Mouse (Mus musculus) hindbrain, postnatal 0 days (tissue): ENCODE data around the gene Vps37d. TPM values are rescaled to one million over a fixed set of nuclear protein-coding genes. Genes with fewer than 3 reads are reported as not detected.

Experiments used
- ATAC-seq: fragments of 200-750 bp; cut with Nextera tagmentation; 2 replicates; pipeline ENCODE4 v1.8.0; 2017; ENCODE audit warnings: mild to moderate bottlenecking, moderate TSS enrichment, moderate library complexity
- DNase-seq: peaks from one replicate; pipeline ENCODE4 v3.0.0-alpha.2; 2015; ENCODE audit warnings: low spot score
- H3K27ac ChIP-seq: fragments of 300-500 bp; sonication (generic); 2 replicates; pipeline ENCODE4 v1.5.1; 2014; ENCODE audit warnings: mild to moderate bottlenecking
- H3K27me3 ChIP-seq: fragments of 300-500 bp; sonication (generic); 2 replicates; pipeline ENCODE4 v1.6.1; 2014; ENCODE audit warnings: low read length, mixed read lengths; ENCODE audit not compliant: insufficient read depth
- H3K36me3 ChIP-seq: fragments of 300-500 bp; sonication (generic); 2 replicates; pipeline ENCODE4 v1.6.1; 2014; ENCODE audit warnings: low read length, mixed read lengths; ENCODE audit not compliant: insufficient read depth
- H3K4me1 ChIP-seq: fragments of 300-500 bp; sonication (generic); 2 replicates; pipeline ENCODE4 v1.6.1; 2014; ENCODE audit warnings: antibody characterized with exemption, low read length, mixed read lengths; ENCODE audit not compliant: insufficient read depth
- H3K4me2 ChIP-seq: fragments of 300-500 bp; sonication (generic); 2 replicates; pipeline ENCODE4 v1.6.1; 2014; ENCODE audit warnings: low read depth, mild to moderate bottlenecking, low read length, moderate library complexity, mixed read lengths
- H3K4me3 ChIP-seq: fragments of 300-500 bp; sonication (generic); 2 replicates; pipeline ENCODE4 v1.5.1; 2014; ENCODE audit warnings: low read length
- H3K9ac ChIP-seq: fragments of 300-500 bp; sonication (generic); replicated peaks from 2 replicates; pipeline ENCODE4 v1.6.1; 2014; ENCODE audit warnings: mild to moderate bottlenecking, low read length, moderate library complexity, mixed read lengths
- H3K9me3 ChIP-seq: fragments of 300-500 bp; sonication (generic); 2 replicates; pipeline ENCODE4 v1.6.1; 2016; ENCODE audit warnings: low read length, mixed read lengths
- CTCF ChIP-seq: IDR thresholded peaks from 2 replicates; pipeline ENCODE4 v1.5.1; 2016; ENCODE audit warnings: antibody characterized with exemption, control low read depth, low read depth
- WGBS: fragments of 180-500 bp; shearing (Covaris S2); extraction: QIAGEN DNeasy Blood & Tissue Kit; methylation state at CpG from one replicate; pipeline ENCODE4 v1.1.7; 2014; 5-methylcytosine and 5-hydroxymethylcytosine counted together
- polyA plus RNA-seq: library from polyadenylated mRNA; unstranded; fragments of >200 nt; fragmentation: Nextera tagmentation; extraction: Ambion mirVana; gene quantifications from 2 replicates; pipeline ENCODE4 v1.2.1, GENCODE M21; 2015
- total RNA-seq: library from RNA; depleted of rRNA; stranded (reverse); fragments of >200 nt; gene quantifications from 2 replicates; pipeline ENCODE4 v1.2.3, GENCODE M21; 2014

Vps37d gene
- total and polyA plus RNA-seq, 2 experiments from 2014 or later = 30.0 to 97.1 TPM

- Histone ChIP-seq H3K4me3 (no peak overlapping the region), H3K36me3 (no peaks in the 10 kb centered on the region), H3K27ac (no peak overlapping the region), H3K9ac (no peak overlapping the region), H3K4me2 (no peak overlapping the region), H3K27me3 (peaks cover 30% of the 10 kb centered on the region), H3K9me3 (no peaks in the 10 kb centered on the region), H3K4me1 (0 out of 2 replicates have a peak, but pooled peaks cover 5% of the 10 kb centered on the region)
- ATAC-seq (no peak), DNase-seq (no peak)
- TF ChIP-seq CTCF = no peak
- 57% methylated on average over 6 of the region's 6 CpGs for WGBS
Measured at GRCm38 (mm10) chr5:135109976-135110375, 31.9 kb upstream of the Vps37d start.

GRCm38 (mm10) chr5:135109426-135109825, 31.4 kb upstream of the Vps37d start:
- WGBS = 89% methylated on average over 3 of the region's 3 CpGs
- H3K4me3 ChIP-seq = no peak overlapping the region
- H3K27me3 ChIP-seq = peaks cover 30% of the 10 kb centered on the region
- H3K4me2 ChIP-seq = no peak overlapping the region
- no peak for ATAC-seq
- H3K9ac ChIP-seq = no peak overlapping the region
- DNase-seq = no peak
- no peak for TF ChIP-seq CTCF
- no peak overlapping the region for H3K27ac ChIP-seq
- H3K36me3 ChIP-seq = no peaks in the 10 kb centered on the region
- 0 out of 2 replicates have a peak, but pooled peaks cover 5% of the 10 kb centered on the region for H3K4me1 ChIP-seq
- no peaks in the 10 kb centered on the region for H3K9me3 ChIP-seq

- no peak overlapping the region for H3K27ac ChIP-seq
- WGBS = 56% methylated on average over 6 of the region's 6 CpGs
- 0 out of 2 replicates have a peak, but pooled peaks cover 5% of the 10 kb centered on the region for H3K4me1 ChIP-seq
- TF ChIP-seq CTCF = no peak
- peaks cover 30% of the 10 kb centered on the region for H3K27me3 ChIP-seq
- H3K9me3 ChIP-seq = no peaks in the 10 kb centered on the region
- no peak for DNase-seq
- H3K36me3 ChIP-seq = no peaks in the 10 kb centered on the region
- H3K9ac ChIP-seq = no peak overlapping the region
- H3K4me2 ChIP-seq = no peak overlapping the region
- ATAC-seq = no peak
- H3K4me3 ChIP-seq = no peak overlapping the region
Measured at GRCm38 (mm10) chr5:135109017-135109416, 31.0 kb upstream of the Vps37d start.

- Histone ChIP-seq H3K4me3 (peak overlapping the region; percentile 46; the same call in 1 of the 2 replicates), H3K36me3 (no peaks in the 10 kb centered on the region), H3K4me2 (peak overlapping the region; percentile 40), H3K27ac (no peak overlapping the region), H3K27me3 (peaks cover 30% of the 10 kb centered on the region), H3K4me1 (0 out of 2 replicates have a peak, but pooled peaks cover 5% of the 10 kb centered on the region), H3K9me3 (no peaks in the 10 kb centered on the region), H3K9ac (no peak overlapping the region)
- peak; percentile 72 for TF ChIP-seq CTCF
- ATAC-seq = peak; percentile 69
- WGBS = 10% methylated on average over 40 of the region's 40 CpGs
- peak; percentile 68 for DNase-seq
Measured at GRCm38 (mm10) chr5:135107521-135108501, 29.7 kb upstream of the Vps37d start.

DNA sequence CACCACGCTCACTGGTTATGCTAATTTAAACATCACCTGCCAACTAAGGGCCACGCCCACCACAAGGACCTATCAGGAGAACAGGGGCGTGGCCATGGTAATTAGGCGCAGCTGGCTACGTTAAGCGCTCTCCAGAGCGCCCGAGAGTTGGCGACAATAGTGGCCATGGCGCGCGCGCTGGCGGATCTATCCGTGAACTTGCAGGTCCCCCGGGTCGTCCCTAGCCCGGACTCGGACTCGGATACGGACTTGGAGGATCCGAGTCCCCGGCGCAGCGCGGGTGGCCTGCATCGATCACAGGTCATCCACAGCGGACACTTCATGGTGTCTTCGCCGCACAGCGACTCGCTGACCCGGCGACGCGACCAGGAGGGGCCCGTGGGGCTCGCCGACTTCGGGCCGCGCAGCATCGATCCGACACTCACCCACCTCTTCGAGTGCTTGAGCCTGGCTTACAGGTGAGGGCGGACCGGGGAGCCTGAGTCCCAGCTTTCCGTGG, 28.7 kb upstream of the Vps37d start:
- H3K9ac ChIP-seq = peak overlapping the region; percentile 35; the same call in 1 of the 2 replicates

DNA sequence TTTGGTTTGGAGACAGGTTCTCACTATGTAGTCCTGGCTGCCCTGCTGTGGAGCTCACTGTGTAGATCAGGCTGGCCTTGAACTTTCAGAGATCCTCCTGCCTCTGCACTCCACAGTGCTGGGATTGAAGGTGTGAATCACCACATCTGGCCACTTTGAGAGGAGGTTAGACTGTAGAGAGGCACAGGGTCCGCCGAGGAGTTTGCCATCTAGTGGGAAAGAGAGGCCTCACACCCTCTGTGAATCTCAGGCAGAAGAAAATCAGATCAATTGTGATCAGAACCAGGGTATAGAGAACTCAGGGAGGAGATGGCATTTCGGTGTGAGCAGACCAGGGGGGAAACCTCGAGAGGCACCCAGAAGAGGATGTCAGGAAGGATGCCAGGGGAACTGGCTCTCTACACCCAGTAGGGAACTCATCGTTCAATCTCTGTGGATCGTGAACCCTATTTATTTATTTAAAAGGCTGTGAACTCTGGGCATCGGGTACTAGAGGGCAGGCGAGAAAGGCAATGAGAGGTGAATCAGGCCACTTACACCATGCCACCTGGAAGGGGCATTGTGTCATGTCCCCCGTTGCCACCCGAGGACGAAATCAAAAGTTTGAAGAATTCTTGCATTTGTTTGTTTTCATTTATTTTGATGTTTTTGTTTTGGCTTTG, 26.1 kb upstream of the Vps37d start:
- peak; percentile 57 for TF ChIP-seq CTCF
- Histone ChIP-seq H3K36me3 (no peaks in the 10 kb centered on the region), H3K27ac (no peak overlapping the region), H3K4me1 (0 out of 2 replicates have a peak, but pooled peaks cover 5% of the 10 kb centered on the region), H3K4me2 (no peak overlapping the region), H3K27me3 (peaks cover 27% of the 10 kb centered on the region), H3K9ac (no peak overlapping the region), H3K4me3 (no peak overlapping the region), H3K9me3 (no peaks in the 10 kb centered on the region)
- ATAC-seq (no peak), DNase-seq (no peak)
- 68% methylated on average over 11 of the region's 11 CpGs for WGBS

More for the DNA sequence above, 28.7 kb upstream of the Vps37d start:
- DNase-seq (peak; percentile 92), ATAC-seq (peak; percentile 91)
- Histone ChIP-seq H3K4me1 (0 out of 2 replicates have a peak, but pooled peaks cover 5% of the 10 kb centered on the region), H3K36me3 (no peaks in the 10 kb centered on the region), H3K27me3 (peaks cover 30% of the 10 kb centered on the region), H3K27ac (no peak overlapping the region), H3K4me2 (peak overlapping the region; percentile 87), H3K4me3 (peak overlapping the region; percentile 46), H3K9me3 (no peaks in the 10 kb centered on the region)
- under 1% methylated on average over 48 of the region's 48 CpGs for WGBS
- TF ChIP-seq CTCF = no peak
